Mouse (Mus musculus) erythroblast, embryonic 14.5 days (primary cell): Measurements from ENCODE around the gene BC025920.

Experiments used
- GATA1 ChIP-seq: IDR thresholded peaks from 2 replicates; pipeline ENCODE4 v1.6.1; 2012; ENCODE audit warnings: low read length, inconsistent platforms, mixed read lengths
- TAL1 ChIP-seq: IDR thresholded peaks from 3 replicates; pipeline ENCODE4 v1.6.1; 2012; ENCODE audit warnings: low read length, inconsistent platforms, mixed read lengths

DNA sequence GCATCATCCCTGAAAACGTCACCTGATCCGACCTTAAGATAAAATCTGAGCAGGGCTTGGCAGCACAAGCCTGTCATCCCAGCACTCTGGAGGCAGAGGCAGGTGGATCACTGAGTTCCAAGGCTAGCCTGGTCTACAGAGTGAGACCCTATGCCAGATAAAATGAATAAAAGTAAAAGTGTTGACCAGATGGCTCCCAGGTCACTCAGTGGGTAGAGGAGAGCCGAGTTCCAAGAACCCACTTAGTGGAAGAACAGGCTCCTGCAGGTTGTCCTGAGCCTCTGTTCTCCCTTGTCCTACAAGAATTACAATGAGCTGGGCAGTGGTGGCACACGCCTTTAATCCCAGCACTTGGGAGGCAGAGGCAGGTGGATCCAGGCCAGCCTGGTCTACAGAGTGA, 12.8 kb upstream of the BC025920 start:
- no peak for TF ChIP-seq GATA1
- TF ChIP-seq TAL1: no peak
